Mouse (Mus musculus) forebrain, postnatal 0 days (tissue): ENCODE results near the gene Ryr3. TPM values are rescaled to one million over a fixed set of nuclear protein-coding genes. Genes with fewer than 3 reads are reported as not detected.

ENCODE experiments used
- ATAC-seq: fragments of 200-750 bp; cut with Nextera tagmentation; 2 replicates; pipeline ENCODE4 v1.8.0; 2017; ENCODE audit warnings: mild to moderate bottlenecking, moderate library complexity
- DNase-seq: peaks from one replicate; pipeline ENCODE4 v3.0.0-alpha.2; 2015
- H3K27ac ChIP-seq: fragments of 300-500 bp; sonication (generic); 2 replicates; pipeline ENCODE4 v1.5.1; 2014; ENCODE audit warnings: low read depth, mild to moderate bottlenecking, antibody characterized with exemption, low read length, moderate library complexity, mixed read lengths
- H3K27me3 ChIP-seq: fragments of 300-500 bp; sonication (generic); 2 replicates; pipeline ENCODE4 v1.6.1; 2014; ENCODE audit warnings: mild to moderate bottlenecking, low read length, mixed read lengths; ENCODE audit not compliant: insufficient read depth
- H3K36me3 ChIP-seq: fragments of 300-500 bp; sonication (generic); 2 replicates; pipeline ENCODE4 v1.6.1; 2014; ENCODE audit warnings: mild to moderate bottlenecking, moderate library complexity; ENCODE audit not compliant: insufficient read depth
- H3K4me1 ChIP-seq: fragments of 300-500 bp; sonication (generic); 2 replicates; pipeline ENCODE4 v1.6.1; 2014; ENCODE audit warnings: antibody characterized with exemption; ENCODE audit not compliant: insufficient read depth
- H3K4me2 ChIP-seq: fragments of 300-500 bp; sonication (generic); 2 replicates; pipeline ENCODE4 v1.6.1; 2014; ENCODE audit warnings: low read depth, mild to moderate bottlenecking, moderate library complexity
- H3K4me3 ChIP-seq: fragments of 300-500 bp; sonication (generic); 2 replicates; pipeline ENCODE4 v1.5.1; 2014; ENCODE audit warnings: low read depth, low read length, mixed read lengths
- H3K9ac ChIP-seq: fragments of 300-500 bp; sonication (generic); 2 replicates; pipeline ENCODE4 v1.6.1; 2014; ENCODE audit warnings: mild to moderate bottlenecking
- H3K9me3 ChIP-seq: fragments of 300-500 bp; sonication (generic); 2 replicates; pipeline ENCODE4 v1.6.1; 2016; ENCODE audit warnings: low read length
- CTCF ChIP-seq: sonication (generic); IDR thresholded peaks from 2 replicates; pipeline ENCODE4 v1.5.1; 2016; ENCODE audit warnings: antibody characterized with exemption, control low read depth, low read depth
- WGBS: fragments of 180-500 bp; shearing (Covaris S2); extraction: QIAGEN DNeasy Blood & Tissue Kit; methylation state at CpG from one replicate; pipeline ENCODE4 v1.1.7; 2014; 5-methylcytosine and 5-hydroxymethylcytosine counted together
- polyA plus RNA-seq: library from polyadenylated mRNA; unstranded; fragments of >200 nt; fragmentation: Nextera tagmentation; extraction: Ambion mirVana; gene quantifications from 2 replicates; pipeline ENCODE4 v1.2.1, GENCODE M21; 2015
- total RNA-seq: library from RNA; depleted of rRNA; stranded (reverse); fragments of >200 nt; gene quantifications from 2 replicates; pipeline ENCODE4 v1.2.3, GENCODE M21; 2014

The Ryr3 gene
- total and polyA plus RNA-seq, 2 experiments from 2014 or later = 4.2 to 16.1 TPM

DNA sequence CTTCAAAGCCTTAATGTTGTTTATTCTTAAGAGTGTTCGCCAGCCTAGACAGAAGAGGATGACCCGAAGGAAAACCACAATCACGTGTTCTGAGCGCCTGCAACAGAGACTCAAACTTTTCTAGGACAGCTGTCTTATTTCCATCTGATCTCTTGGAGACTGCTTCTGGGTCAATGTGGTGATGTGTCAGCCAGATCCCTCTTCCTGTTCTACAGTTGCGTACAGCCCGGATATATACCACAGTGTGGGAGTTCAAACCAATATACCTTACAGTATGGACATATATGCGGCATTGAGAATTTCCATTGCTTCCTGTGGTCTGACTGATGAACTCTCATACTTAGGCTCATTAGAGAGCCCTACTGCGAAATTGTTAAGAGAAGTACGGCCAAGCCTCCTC, 7.6 kb downstream of the Ryr3 start:
- H3K9me3 ChIP-seq = no peaks in the 10 kb centered on the region
- no peak for DNase-seq
- no peak for ATAC-seq
- H3K4me1 ChIP-seq = no peaks in the 10 kb centered on the region
- H3K27me3 ChIP-seq = no peaks in the 10 kb centered on the region
- TF ChIP-seq CTCF = no peak
- H3K27ac ChIP-seq = no peak overlapping the region
- H3K36me3 ChIP-seq = no peaks in the 10 kb centered on the region
- WGBS = 92% methylated on average over 9 of the region's 9 CpGs
- no peak overlapping the region for H3K4me2 ChIP-seq
- H3K9ac ChIP-seq = no peak overlapping the region
- no peak overlapping the region for H3K4me3 ChIP-seq

GRCm38 (mm10) chr2:113202857-113203256, 14.0 kb downstream of the Ryr3 start:
- H3K4me2 ChIP-seq = no peak overlapping the region
- 0 out of 2 replicates have a peak, but pooled peaks have one; percentile 34 for ATAC-seq
- no peak overlapping the region for H3K27ac ChIP-seq
- no peak overlapping the region for H3K9ac ChIP-seq
- WGBS = 62% methylated on average over 6 of the region's 6 CpGs
- H3K4me1 ChIP-seq = no peaks in the 10 kb centered on the region
- TF ChIP-seq CTCF = no peak
- H3K36me3 ChIP-seq = no peaks in the 10 kb centered on the region
- no peaks in the 10 kb centered on the region for H3K27me3 ChIP-seq
- no peaks in the 10 kb centered on the region for H3K9me3 ChIP-seq
- peak; percentile 44 for DNase-seq
- H3K4me3 ChIP-seq = no peak overlapping the region

DNA sequence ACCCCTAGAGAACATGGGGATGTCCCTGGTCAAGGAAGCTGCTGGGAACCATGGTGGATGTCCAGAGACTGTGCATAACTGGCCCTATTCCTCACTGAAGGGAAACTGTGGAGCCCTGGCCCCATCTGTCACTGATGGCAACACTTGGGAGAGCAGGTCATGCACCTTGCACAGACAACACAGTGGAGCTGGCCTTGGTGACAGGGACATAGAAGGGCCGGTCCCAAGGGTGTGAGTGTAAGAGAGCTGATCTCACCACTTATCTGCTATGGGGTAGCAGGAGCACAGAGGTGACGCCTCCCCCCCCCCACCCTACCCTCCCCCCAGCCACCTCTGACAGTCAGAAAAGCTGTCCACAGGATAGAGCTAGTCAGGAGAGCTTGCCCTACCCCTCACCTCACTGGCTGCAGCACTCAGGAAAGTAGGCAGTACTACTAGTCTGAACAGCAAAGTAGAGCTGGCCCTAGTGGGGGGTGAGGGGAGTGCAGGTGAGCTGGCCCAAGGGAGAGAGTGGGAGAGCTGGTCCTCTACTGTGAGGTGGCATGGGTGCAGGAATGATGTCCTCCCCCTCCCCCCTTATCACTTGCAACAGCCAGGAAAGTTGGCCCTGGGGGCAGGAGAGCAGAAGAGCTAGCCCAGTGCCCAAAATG, 17.7 kb downstream of the Ryr3 start:
- Histone ChIP-seq H3K9me3 (no peaks in the 10 kb centered on the region), H3K27ac (no peak overlapping the region), H3K9ac (no peak overlapping the region), H3K4me3 (no peak overlapping the region), H3K4me1 (no peaks in the 10 kb centered on the region), H3K27me3 (no peaks in the 10 kb centered on the region), H3K4me2 (no peak overlapping the region), H3K36me3 (no peaks in the 10 kb centered on the region)
- no peak for TF ChIP-seq CTCF
- ATAC-seq = no peak
- DNase-seq = no peak
- 78% methylated on average over 2 of the region's 2 CpGs for WGBS

DNA sequence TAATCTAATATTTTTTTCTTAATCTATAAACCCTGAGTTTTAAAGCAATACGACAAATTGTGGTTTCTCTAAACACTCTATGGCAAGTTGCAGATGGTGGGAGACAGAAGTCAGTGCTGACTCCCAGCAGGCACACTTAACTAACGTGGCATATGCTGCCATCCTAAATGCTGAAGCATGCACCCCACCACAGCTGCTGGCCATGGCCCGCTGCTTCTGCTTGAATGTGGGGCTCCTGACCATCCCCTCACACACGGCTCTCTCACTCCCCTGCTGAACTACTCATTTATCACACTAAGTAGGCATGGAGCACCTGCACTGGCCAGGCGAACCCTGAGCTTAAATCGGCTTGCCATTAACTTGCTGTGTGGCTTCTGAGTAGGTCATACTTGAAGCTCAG, 29.7 kb downstream of the Ryr3 start:
- no peak overlapping the region for H3K4me2 ChIP-seq
- no peak for ATAC-seq
- no peaks in the 10 kb centered on the region for H3K9me3 ChIP-seq
- TF ChIP-seq CTCF = no peak
- no peaks in the 10 kb centered on the region for H3K4me1 ChIP-seq
- no peaks in the 10 kb centered on the region for H3K36me3 ChIP-seq
- H3K9ac ChIP-seq = no peak overlapping the region
- H3K27ac ChIP-seq = no peak overlapping the region
- DNase-seq = no peak
- H3K4me3 ChIP-seq = no peak overlapping the region
- WGBS = 67% methylated on average over 6 of the region's 6 CpGs
- no peaks in the 10 kb centered on the region for H3K27me3 ChIP-seq

GRCm38 (mm10) chr2:113181701-113182100, 35.2 kb downstream of the Ryr3 start:
- Histone ChIP-seq H3K4me1 (no peaks in the 10 kb centered on the region), H3K4me3 (no peak overlapping the region), H3K36me3 (no peaks in the 10 kb centered on the region), H3K27me3 (no peaks in the 10 kb centered on the region), H3K27ac (no peak overlapping the region), H3K4me2 (no peak overlapping the region), H3K9ac (no peak overlapping the region), H3K9me3 (no peaks in the 10 kb centered on the region)
- no peak for ATAC-seq
- 60% methylated on average over 5 of the region's 5 CpGs for WGBS
- DNase-seq = no peak
- TF ChIP-seq CTCF = no peak

DNA sequence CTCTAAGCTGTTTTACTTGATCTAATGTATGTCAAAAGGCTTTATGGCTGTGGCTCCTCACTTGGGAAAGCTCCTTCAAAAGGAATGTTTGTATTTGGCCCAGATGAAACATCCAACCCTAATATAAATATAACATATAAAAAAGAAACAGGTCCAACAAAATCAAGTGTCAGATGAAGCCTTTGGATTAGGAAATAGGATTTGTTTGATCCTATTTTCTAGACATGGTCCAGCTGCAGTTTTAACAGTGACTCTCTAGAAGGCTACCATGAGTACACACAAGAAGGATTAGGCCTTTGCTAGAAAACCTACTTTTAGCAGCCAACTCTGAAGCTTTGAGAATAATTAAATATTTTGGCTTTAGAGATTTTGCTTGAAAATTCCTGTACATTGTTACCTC, 38.8 kb downstream of the Ryr3 start:
- ATAC-seq (no peak), DNase-seq (no peak)
- Histone ChIP-seq H3K9me3 (no peaks in the 10 kb centered on the region), H3K9ac (no peak overlapping the region), H3K4me3 (no peak overlapping the region), H3K27ac (no peak overlapping the region), H3K27me3 (no peaks in the 10 kb centered on the region), H3K4me1 (no peaks in the 10 kb centered on the region), H3K4me2 (no peak overlapping the region), H3K36me3 (no peaks in the 10 kb centered on the region)
- TF ChIP-seq CTCF = no peak

GRCm38 (mm10) chr2:113176337-113176736, 40.6 kb downstream of the Ryr3 start:
- no peaks in the 10 kb centered on the region for H3K36me3 ChIP-seq
- ATAC-seq (peak; percentile 75), DNase-seq (peak; percentile 34)
- WGBS = 21% methylated on average over 5 of the region's 5 CpGs
- no peak overlapping the region for H3K4me2 ChIP-seq
- no peaks in the 10 kb centered on the region for H3K27me3 ChIP-seq
- H3K4me1 ChIP-seq = no peaks in the 10 kb centered on the region
- H3K4me3 ChIP-seq = no peak overlapping the region
- no peaks in the 10 kb centered on the region for H3K9me3 ChIP-seq
- no peak for TF ChIP-seq CTCF
- no peak overlapping the region for H3K9ac ChIP-seq
- no peak overlapping the region for H3K27ac ChIP-seq
